Mouse (Mus musculus): ENCODE measurements around the gene Stk4.

GRCm38 (mm10) chr2:164101936-164102335, 31.8 kb downstream of the Stk4 start:
- TF ChIP-seq CTCF (IDR thresholded peaks at IDR 0.05; ENCODE audit: extremely low read depth, insufficient read depth, low read length) (no peak), POLR2A (IDR thresholded peaks at IDR 0.05; ENCODE audit: extremely low read depth, insufficient read depth, low read length) (no peak)

All from cortical plate, adult 2 months (tissue).